Mouse (Mus musculus) gastrocnemius, postnatal 25 days (tissue): ENCODE data around the gene Dmrt1. TPM values are rescaled to one million over a fixed set of nuclear protein-coding genes. Genes with fewer than 3 reads are reported as not detected.
A peak's percentile ranks its signal among the peaks of the same experiment; 100 is the strongest.

Source experiments
- DNase-seq: peaks from one replicate; pipeline ENCODE4 v3.0.0; 2022
- total RNA-seq, 2 experiments: library from RNA; stranded (reverse); gene quantifications; 1 replicate in 1 of 2; 2 replicates in 1 of 2; pipeline ENCODE4 v1.2.3; 2021

Gene Dmrt1
- total RNA-seq, 2 experiments from 2014 or later, result not detected

DNA sequence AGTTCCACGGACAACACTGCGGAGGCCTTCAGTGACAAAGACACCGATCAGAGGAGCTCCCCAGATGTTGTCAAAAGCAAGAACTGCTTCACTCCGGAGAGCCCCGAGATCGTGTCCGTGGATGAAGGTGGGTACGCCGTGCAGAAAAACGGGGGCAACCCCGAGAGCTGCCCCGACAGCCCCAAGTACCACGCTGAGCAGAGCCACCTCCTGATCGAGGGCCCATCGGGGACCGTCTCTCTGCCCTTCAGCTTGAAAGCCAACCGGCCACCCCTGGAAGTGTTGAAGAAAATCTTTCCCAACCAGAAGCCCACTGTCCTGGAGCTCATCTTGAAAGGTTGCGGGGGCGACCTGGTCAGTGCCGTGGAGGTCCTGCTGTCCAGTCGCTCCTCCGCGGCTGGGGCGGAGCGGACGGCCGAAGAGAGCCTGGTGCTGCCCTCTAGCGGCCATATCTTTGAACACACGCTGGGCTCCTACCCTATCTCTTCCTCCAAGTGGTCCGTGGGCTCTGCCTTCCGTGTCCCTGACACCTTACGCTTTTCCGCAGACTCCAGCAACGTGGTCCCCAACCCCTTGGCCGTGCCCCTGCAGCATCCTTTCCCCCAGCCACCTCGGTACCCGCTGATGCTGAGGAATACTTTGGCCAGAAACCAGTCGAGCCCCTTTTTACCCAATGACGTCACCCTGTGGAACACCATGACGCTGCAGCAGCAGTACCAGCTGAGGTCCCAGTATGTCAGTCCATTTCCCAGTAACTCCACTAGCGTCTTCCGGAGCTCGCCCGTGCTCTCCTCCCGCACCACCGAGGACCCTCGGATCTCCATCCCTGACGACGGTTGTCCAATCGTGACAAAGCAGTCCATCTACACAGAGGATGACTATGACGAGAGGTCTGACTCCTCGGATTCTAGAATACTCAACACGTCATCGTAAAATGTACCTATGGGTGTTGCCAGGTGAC, 117.2 kb downstream of the Dmrt1 start:
- peak; percentile 43 for DNase-seq

DNA sequence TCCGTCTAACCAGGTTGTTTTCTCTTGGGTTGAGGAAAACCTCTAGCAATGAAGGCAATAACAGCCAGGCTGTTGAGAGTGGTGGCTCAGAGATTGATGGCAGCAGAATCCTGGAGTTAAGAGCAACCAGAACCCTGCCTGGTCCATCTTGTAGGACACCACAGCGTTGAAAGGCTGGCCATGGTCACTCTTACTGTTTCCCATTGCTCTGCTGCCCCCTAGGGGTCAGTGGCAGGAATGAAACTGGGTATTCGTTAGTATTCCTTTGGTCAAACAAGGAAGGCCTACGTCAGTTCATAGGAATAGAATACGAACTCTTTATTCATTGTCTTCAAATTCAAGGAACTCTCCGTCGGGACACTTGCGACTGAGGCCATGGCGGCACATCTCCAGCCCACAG, 123.1 kb downstream of the Dmrt1 start:
- DNase-seq, result peak; percentile 32

DNA sequence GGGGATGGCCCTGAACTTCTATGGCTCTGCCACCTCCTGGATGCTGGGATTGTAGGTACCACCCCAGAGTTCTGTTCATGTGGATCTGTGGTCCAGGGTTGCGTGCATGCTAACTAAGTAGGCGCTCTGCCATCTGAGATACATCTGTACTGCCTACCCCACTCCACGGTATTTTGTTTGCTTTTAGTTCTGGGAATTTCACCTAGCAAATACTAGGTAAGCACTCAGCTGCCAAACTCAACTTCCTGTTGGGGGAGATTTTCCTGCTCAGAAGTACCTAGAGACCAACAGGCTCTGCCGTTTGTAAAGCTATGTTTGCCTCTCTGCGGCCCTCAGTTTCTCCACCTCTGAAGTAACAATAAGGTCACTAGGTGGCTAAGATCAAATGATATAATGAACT, 129.7 kb downstream of the Dmrt1 start:
- no peak for DNase-seq

DNA sequence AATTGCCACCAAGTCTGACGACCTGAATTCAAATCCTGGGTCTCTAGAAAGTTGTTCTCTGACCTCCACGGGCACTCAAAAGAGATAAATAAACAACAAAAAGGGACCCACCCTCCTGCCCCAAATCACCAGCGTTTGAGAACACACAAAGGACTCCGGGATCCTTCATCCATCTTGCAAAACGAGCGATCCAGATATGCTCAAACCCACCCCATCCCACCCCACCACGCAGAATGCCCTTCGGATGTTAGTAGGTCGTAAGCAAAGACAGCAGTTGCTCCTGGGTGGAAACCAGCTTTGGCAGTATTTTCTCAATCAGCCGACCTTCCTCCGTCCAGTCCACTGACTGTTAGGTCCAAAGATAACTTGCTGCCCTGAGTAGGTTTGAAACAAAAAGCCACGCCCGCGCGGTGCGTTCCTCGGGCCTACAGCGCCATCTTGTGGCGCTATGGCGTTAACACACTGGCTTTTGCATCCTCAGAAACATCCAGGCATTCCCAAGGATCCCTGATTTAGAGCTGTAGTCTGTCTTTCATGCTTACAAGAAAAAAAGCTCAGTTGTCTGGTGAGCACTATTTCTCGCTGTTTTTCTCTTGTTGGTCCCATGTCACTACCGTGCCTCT, 130.3 kb downstream of the Dmrt1 start:
- DNase-seq, result peak; percentile 22

DNA sequence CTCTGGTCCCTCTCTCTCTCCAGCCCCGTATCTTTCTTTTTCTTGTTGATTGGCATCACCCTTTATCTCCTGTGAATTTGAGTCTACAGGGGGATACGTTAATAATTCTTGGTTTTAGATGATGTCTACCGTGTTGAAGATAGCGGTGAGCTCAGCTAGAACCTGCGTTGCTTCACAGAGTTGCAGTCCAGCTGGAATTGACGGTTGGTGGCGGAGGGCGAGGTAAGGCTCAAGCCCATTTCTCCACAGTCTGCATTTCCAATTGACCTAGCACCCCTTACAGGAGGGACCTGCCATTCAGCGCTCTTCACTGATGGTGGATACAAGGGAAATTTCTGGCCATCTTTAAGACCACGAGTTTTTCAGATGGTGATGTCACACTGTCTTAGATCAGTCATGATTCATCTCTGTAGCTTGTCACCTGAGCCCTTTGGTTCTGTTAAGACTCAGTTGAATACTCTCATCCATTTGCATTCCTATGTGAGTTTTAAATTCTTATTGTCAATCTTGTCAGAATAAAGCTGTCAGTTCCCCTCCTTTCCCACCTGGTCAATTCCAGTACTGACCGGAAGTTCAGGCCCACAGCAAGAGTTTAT, 133.4 kb downstream of the Dmrt1 start:
- no peak for DNase-seq

DNA sequence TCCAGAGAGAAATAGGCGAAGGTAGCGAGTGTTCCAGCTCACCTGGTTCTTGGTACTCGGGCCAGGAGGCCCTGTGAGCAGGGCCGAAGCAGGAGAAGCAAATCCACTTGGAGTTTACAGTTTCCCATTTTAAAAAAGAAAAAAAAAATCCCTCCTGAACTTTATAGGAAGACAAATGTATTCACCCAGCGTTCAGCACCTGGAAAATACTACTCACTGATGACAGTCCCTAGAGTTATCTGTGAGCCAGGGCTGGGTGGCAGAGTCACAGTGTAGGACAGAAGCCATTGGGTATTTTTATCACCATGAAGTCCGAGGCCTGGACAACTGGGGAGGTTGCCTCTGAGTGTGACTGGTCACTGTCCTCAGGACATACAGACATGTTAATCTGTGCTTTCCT, 136.4 kb downstream of the Dmrt1 start:
- no peak for DNase-seq

DNA sequence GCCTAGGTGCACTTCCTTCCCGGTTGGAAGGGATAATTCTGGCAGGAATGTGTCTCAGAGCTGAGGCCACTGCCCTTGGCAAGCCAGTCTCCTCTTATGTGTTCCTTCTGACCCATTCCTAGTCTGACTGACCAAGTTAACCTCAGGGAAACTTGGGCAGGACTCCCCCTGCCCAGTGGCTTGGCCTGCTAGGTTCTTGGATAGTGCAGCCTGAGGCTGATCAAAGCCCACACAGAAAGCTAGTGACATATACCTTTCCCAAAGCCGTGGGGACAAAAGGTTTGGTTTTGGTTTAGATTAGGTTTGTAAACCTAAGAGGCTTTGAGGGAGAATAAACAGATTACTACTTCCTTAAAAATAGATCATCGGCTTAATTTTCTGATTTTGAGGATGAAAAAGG, 141.7 kb downstream of the Dmrt1 start:
- DNase-seq, result no peak

DNA sequence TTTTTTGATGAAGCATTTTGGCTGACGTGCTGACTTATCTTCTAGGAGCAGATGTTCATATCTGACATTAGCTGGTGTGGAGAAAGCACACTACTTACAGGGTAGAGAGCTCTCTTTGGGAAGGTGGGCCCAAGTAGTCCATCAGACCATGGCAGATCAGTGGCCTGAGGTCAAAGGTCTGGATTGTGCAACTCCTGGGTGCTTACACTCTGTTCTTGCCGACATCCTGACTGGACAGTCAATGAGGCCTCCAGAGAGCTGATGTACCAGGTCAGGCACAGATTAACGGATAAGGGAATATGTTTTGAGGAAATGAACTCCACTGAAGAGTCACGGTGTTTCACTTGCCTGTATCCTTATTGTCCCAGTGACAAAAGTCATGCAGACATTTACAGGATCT, 143.3 kb downstream of the Dmrt1 start:
- DNase-seq, result no peak

DNA sequence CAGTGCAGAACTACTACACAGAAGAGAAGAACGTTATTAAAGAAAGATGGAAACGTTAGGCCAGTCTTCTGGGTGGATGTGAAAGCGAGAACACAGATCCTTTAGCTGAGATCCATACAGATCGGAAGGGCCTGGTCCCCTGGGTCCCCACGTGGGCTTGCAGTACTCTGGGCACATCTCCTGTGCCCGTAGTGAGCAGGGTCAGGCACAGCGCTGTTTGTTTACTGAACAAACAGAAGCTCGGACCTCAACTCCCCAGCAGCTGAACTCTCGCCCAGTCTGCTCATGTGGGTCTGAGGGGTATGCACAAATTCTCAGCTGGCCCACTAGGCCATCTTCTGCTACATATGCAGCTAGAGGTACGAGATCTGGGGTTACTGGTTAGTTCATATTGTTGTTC, 145.1 kb downstream of the Dmrt1 start:
- DNase-seq, result no peak

DNA sequence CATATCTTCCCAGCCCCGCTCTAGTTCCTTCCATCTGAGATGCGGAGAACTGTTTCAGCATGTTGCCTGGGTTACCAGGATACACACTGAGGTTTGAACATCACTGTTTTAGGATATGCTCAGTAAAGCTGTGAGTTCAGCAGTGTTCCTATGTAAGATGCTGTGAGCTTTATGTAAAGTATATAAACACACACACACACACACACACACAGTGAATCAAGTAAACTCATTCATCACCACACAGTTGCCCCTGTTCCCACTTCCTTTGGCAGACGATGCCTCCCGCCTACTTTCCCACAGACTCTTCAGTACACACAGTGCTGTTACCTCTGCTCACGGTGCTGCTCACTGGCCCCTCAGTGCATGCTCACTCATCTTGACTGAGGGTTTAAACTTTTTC, 147.1 kb downstream of the Dmrt1 start:
- no peak for DNase-seq

Other genes with a start within 250 kb of the Dmrt1 start
- not detected for gene Dmrt3, start 104.7 kb downstream of the Dmrt1 start, total RNA-seq
- 1 to 10 TPM; 4.5 to 7.6 TPM for gene Dmrt2, start 166.8 kb downstream of the Dmrt1 start, total RNA-seq